Mouse (Mus musculus) common myeloid progenitor, adult 5-6 weeks (primary cell): ENCODE results near the gene Lhx1. TPM values are rescaled to one million over a fixed set of nuclear protein-coding genes. Genes with fewer than 3 reads are reported as not detected.

Experiments used
- ATAC-seq: replicated peaks from 2 replicates; pipeline ENCODE4 v1.8.0; 2016; ENCODE audit warnings: low read depth, mild to moderate bottlenecking, moderate TSS enrichment, inconsistent platforms; ENCODE audit not compliant: poor library complexity, severe bottlenecking
- total RNA-seq: library from RNA; stranded (forward); fragments of 200-1000, 187-1606 nt; gene quantifications from 2 replicates; pipeline ENCODE4 v1.2.3, GENCODE M21; 2017

The Lhx1 gene
- total RNA-seq, 1 experiment from 2014 or later = not detected

GRCm38 (mm10) chr11:84504296-84504695 is 21.0 kb downstream of the Lhx1 start:
- no peak for ATAC-seq

GRCm38 (mm10) chr11:84497944-84498343 is 27.4 kb downstream of the Lhx1 start:
- ATAC-seq = no peak

DNA sequence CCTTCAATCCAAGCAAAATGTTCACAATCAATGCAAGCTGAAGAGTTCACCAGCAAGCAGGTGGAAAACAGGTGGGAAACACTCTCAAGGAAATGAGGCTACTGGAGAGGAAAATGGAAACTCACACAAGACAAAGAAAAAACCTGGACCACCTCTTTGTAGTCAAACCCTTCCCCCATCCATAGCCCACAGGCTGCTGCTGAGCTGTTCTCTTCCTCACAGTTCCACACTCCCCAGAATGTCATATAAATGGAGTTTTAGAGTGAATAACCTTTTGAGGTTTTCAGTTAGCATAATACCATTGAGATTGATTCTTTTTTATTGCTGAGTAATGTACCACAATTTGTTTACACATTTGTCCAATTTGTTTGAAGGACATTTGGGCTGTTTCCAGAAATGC is 28.4 kb downstream of the Lhx1 start:
- ATAC-seq = no peak

- no peak for ATAC-seq
These were observed 29.6 kb downstream of the Lhx1 start for GRCm38 (mm10) chr11:84495774-84496173.

GRCm38 (mm10) chr11:84481661-84482060 is 43.7 kb downstream of the Lhx1 start:
- ATAC-seq = no peak

DNA sequence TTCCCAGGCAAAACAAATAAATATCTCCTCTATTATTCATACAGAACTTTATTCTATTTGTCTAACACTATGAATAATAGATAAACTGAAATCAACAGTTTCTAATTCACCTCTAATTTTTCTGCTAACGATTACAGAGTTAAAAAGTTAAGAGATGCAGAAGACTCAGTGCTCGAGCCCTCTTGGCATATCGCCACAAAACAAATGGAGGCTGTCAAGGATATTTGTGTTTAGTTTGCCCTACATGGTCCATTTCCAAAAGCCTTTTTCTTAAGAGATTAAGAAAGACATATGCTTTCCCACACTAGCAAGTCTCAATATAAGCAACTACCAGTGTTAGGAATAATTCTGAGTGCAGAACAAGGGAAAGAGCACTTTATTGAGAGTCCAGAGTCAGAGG is 44.9 kb downstream of the Lhx1 start:
- no peak for ATAC-seq

GRCm38 (mm10) chr11:84476641-84477040 is 48.7 kb downstream of the Lhx1 start:
- 0 out of 2 replicates have a peak, but pooled peaks have one; percentile 32 for ATAC-seq

GRCm38 (mm10) chr11:84475991-84476390 is 49.3 kb downstream of the Lhx1 start:
- ATAC-seq = no peak

DNA sequence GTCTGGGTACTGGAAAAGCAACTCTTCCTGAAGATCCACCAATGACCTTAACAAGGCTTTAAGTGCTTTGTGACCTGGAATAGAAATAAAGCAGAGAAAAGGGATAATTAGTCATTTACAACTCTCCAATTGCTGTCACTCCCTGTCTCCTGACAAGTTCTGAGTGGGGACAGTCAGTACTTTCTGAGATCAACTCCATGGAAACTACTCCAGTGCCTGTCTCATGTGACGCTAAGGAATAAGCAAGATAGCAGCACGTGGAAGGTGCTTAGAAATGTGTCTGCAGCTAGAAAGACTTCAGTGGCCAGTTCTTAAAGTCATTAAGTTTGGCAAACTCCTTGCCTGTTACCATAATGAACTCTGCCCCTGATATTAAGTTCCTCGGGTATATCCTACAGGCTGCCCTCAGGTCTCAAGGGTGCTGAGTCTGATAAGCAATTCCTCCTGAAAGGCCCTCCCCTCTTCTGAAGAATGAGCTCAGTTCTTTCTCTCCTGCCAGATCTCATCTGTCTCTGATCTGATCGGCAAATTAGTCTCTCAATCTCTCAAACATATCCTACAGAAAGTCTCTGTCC is 52.2 kb downstream of the Lhx1 start:
- no peak for ATAC-seq

Other genes starting within 250 kb of the Lhx1 start
- gene Aatf, start 12.0 kb downstream of the Lhx1 start, total RNA-seq = 121 and 128 TPM in 2 replicates